Mouse (Mus musculus) heart, embryonic 16.5 days (tissue): Measurements from ENCODE around the gene Prkcsh. TPM values are rescaled to one million over a fixed set of nuclear protein-coding genes. Genes with fewer than 3 reads are reported as not detected.
A peak's percentile ranks its signal among the peaks of the same experiment; 100 is the strongest.

Experiments
- ATAC-seq: fragments of 200-750 bp; cut with Nextera tagmentation; replicated peaks from 2 replicates; pipeline ENCODE4 v1.8.0; 2017; ENCODE audit warnings: moderate number of reproducible peaks; ENCODE audit not compliant: insufficient read depth, low FRiP score; ENCODE audit errors: extremely low read depth
- H3K27ac ChIP-seq: fragments of 300-500 bp; sonication (generic); 2 replicates; pipeline ENCODE4 v1.5.1; 2014; ENCODE audit warnings: mild to moderate bottlenecking, low read length, control low read depth, moderate library complexity
- H3K27me3 ChIP-seq: fragments of 300-500 bp; sonication (generic); 2 replicates; pipeline ENCODE4 v1.6.1; 2014; ENCODE audit warnings: low read length, mixed read lengths; ENCODE audit not compliant: control insufficient read depth, insufficient read depth
- H3K36me3 ChIP-seq: fragments of 300-500 bp; sonication (generic); 2 replicates; pipeline ENCODE4 v1.6.1; 2014; ENCODE audit not compliant: control insufficient read depth, insufficient read depth
- H3K4me1 ChIP-seq: fragments of 300-500 bp; sonication (generic); 2 replicates; pipeline ENCODE4 v1.6.1; 2014; ENCODE audit warnings: low read length, mixed read lengths; ENCODE audit not compliant: control insufficient read depth, insufficient read depth
- H3K4me2 ChIP-seq: fragments of 300-500 bp; sonication (generic); 2 replicates; pipeline ENCODE4 v1.6.1; 2014; ENCODE audit warnings: low read depth, mild to moderate bottlenecking, control low read depth, low read length
- H3K4me3 ChIP-seq: fragments of 300-500 bp; sonication (generic); 2 replicates; pipeline ENCODE4 v1.5.1; 2014; ENCODE audit warnings: mild to moderate bottlenecking, control low read depth, low read length
- H3K9ac ChIP-seq: fragments of 300-500 bp; sonication (generic); 2 replicates; pipeline ENCODE4 v1.6.1; 2014; ENCODE audit warnings: low read length, control low read depth
- H3K9me3 ChIP-seq: fragments of 300-500 bp; sonication (generic); replicated peaks from 2 replicates; pipeline ENCODE4 v1.6.1; 2016; ENCODE audit warnings: low read length; ENCODE audit not compliant: control insufficient read depth
- WGBS: fragments of 180-500 bp; shearing (Covaris S2); extraction: QIAGEN DNeasy Blood & Tissue Kit; methylation state at CpG from one replicate; pipeline ENCODE4 v1.1.7; 2014; 5-methylcytosine and 5-hydroxymethylcytosine counted together
- polyA plus RNA-seq: library from polyadenylated mRNA; unstranded; fragments of >200 nt; fragmentation: Nextera tagmentation; extraction: Ambion mirVana; gene quantifications from 2 replicates; pipeline ENCODE4 v1.2.1, GENCODE M21; 2015

The Prkcsh gene
- polyA plus RNA-seq, 1 experiment from 2014 or later: 72.7 TPM

DNA sequence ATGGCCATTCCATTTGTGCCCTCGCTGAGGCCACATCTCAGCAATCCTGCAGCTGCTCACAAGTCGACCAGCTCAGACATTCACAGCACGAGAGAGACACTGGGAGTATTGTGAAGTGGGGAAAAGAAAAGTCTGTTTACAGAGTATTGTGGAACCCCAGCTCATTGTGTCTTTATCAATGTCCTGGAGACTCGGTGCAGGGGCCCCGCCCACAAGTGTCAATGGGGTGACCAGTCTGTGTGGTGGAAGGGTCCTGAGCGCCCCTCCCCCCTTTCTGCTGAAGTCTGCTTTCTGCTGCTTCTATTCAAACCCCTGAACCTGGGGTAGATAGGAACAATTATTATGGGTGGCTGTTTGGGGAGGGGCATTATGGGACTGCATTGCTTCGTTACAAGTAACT lies 25.9 kb downstream of the Prkcsh start:
- Histone ChIP-seq H3K9me3 (no peaks in the 10 kb centered on the region), H3K27ac (no peak overlapping the region), H3K4me3 (no peak overlapping the region), H3K36me3 (no peaks in the 10 kb centered on the region), H3K27me3 (no peaks in the 10 kb centered on the region), H3K4me1 (no peaks in the 10 kb centered on the region), H3K9ac (no peak overlapping the region), H3K4me2 (no peak overlapping the region)
- ATAC-seq: no peak
- 40% methylated on average over 7 of the region's 7 CpGs for WGBS

DNA sequence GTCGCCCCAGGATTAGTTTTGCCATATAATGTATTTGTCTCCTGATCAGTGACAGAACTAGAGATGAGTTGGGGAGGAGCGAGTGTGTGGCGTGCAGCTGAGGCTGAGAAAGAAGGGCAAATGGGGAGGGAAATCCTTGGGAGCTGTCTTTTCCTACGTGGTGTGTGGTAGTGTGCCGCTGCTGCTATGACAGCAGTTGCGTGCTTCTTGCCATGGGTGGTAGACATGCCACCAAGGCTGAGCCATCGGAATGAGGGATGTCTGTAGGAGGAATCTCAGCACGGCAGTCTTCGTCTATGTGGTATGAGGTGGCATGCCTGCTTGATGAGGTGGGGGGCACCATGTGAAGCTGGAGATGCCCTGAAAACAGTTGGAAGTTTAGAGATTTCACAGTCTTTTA lies 27.8 kb downstream of the Prkcsh start:
- WGBS: 89% methylated on average over 9 of the region's 9 CpGs
- no peak overlapping the region for H3K9ac ChIP-seq
- no peak overlapping the region for H3K4me2 ChIP-seq
- no peak overlapping the region for H3K4me3 ChIP-seq
- no peaks in the 10 kb centered on the region for H3K9me3 ChIP-seq
- ATAC-seq: no peak
- no peaks in the 10 kb centered on the region for H3K36me3 ChIP-seq
- H3K4me1 ChIP-seq: no peaks in the 10 kb centered on the region
- H3K27ac ChIP-seq: no peak overlapping the region
- H3K27me3 ChIP-seq: no peaks in the 10 kb centered on the region

DNA sequence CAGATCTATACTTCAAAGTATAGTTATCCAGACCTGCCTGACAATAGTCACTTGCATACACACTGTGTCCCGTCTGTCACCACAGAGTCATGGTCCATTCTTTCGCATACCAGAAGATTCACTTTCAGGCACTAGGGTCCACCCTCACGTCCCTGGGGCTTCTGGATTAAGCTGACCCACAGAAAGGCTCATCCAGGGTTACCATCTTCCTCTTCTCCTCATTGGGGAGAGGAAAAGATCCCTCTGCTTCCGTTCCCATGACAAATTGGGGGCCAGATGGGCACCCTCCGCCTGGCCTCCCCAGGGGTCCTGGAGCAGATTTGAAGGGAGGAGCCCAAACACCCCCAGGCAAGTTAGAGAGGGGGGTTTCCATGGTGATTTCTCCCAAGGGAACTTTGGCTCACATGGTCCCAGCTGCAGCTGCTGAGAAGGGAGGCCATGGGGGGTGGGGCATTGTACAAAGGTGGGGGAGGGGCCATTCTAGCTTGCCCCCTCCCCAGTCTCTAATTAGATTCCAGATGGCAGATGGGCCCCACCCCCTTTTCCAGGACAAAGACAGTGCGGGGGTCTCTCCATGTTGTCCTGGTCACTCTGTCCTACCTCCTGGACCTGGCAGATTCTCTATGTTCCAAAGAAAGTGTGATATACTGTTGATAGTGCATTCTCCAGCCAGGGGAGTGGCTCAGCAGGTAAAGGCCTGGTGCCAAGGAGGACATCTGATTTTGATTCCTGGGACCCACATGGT lies 32.9 kb downstream of the Prkcsh start:
- whole genome bisulfite sequencing: 56% methylated on average over 6 of the region's 6 CpGs
- Histone ChIP-seq H3K27ac (no peak overlapping the region), H3K4me1 (no peaks in the 10 kb centered on the region), H3K9ac (no peak overlapping the region), H3K36me3 (no peaks in the 10 kb centered on the region), H3K4me3 (no peak overlapping the region), H3K27me3 (no peaks in the 10 kb centered on the region), H3K9me3 (0 out of 2 replicates have a peak, but pooled peaks cover under 1% of the 10 kb centered on the region), H3K4me2 (no peak overlapping the region)
- no peak for ATAC-seq

- Histone ChIP-seq H3K9ac (no peak overlapping the region), H3K4me3 (no peak overlapping the region), H3K27ac (no peak overlapping the region), H3K36me3 (no peaks in the 10 kb centered on the region), H3K27me3 (no peaks in the 10 kb centered on the region), H3K9me3 (0 out of 2 replicates have a peak, but pooled peaks cover 2% of the 10 kb centered on the region), H3K4me2 (no peak overlapping the region), H3K4me1 (no peaks in the 10 kb centered on the region)
- ATAC-seq: no peak
- WGBS: 68% methylated on average over 10 of the region's 10 CpGs
Observed at GRCm38 (mm10) chr9:22037826-22038225, 35.2 kb downstream of the Prkcsh start.

- no peaks in the 10 kb centered on the region; the same call in 1 of the 2 replicates for H3K27me3 ChIP-seq
- H3K9me3 ChIP-seq: 0 out of 2 replicates have a peak, but pooled peaks cover 2% of the 10 kb centered on the region
- H3K4me2 ChIP-seq: no peak overlapping the region
- no peak overlapping the region for H3K9ac ChIP-seq
- no peak overlapping the region for H3K27ac ChIP-seq
- ATAC-seq: no peak
- 52% methylated on average over 2 of the region's 2 CpGs for WGBS
- no peaks in the 10 kb centered on the region for H3K36me3 ChIP-seq
- no peaks in the 10 kb centered on the region for H3K4me1 ChIP-seq
- H3K4me3 ChIP-seq: no peak overlapping the region
Observed at GRCm38 (mm10) chr9:22041832-22042231, 39.2 kb downstream of the Prkcsh start.

DNA sequence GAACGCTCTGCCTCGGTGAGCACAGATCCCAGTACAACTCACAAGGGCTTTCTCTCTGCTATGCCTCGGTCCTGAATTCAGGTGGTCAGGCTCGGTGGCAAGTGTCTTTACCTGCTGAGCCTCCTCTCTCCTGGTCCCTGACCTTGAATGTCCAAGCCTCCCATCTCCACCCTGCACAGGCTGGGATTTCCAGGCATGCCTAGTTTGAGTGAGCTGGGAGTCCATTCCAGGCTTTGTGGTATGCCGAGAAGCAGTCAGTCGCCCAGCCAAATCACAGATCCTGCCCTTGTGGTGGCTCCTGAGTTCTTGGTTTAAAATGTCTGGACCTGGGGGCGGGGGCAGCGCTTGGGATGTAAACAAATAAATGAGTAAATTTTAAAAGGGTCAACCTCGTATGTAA lies 44.7 kb downstream of the Prkcsh start:
- 47% methylated on average over 9 of the region's 9 CpGs for WGBS
- Histone ChIP-seq H3K4me1 (peaks cover 10% of the 10 kb centered on the region), H3K4me3 (no peak overlapping the region), H3K4me2 (no peak overlapping the region), H3K9me3 (no peaks in the 10 kb centered on the region), H3K27ac (no peak overlapping the region), H3K9ac (no peak overlapping the region), H3K27me3 (peaks cover 38% of the 10 kb centered on the region), H3K36me3 (no peaks in the 10 kb centered on the region)
- ATAC-seq: no peak

DNA sequence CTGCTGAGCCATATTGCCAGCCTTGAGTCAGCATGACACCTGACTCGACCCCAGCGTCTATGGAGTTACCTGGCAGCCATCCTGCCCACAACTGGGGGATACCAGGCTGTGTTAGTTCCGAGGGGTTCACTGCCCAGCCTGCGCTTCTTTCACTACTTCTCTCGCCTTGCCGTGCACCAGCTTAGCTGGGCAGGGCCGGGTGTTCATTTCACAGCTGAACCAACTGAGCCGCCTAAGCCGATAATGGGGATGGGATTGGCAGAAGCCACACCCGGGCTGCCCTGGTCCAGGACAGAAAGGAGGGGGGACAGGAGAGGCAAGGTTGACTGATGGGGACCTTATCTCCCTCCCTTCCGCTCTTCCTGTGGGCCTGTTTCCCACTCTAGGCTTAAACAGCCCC lies 46.7 kb downstream of the Prkcsh start:
- H3K9ac ChIP-seq: no peak overlapping the region
- H3K36me3 ChIP-seq: no peaks in the 10 kb centered on the region
- no peak for ATAC-seq
- H3K27me3 ChIP-seq: peaks cover 57% of the 10 kb centered on the region
- WGBS: 66% methylated on average over 11 of the region's 11 CpGs
- no peaks in the 10 kb centered on the region for H3K9me3 ChIP-seq
- H3K4me1 ChIP-seq: peaks cover 11% of the 10 kb centered on the region
- H3K27ac ChIP-seq: no peak overlapping the region
- H3K4me3 ChIP-seq: no peak overlapping the region
- no peak overlapping the region for H3K4me2 ChIP-seq

GRCm38 (mm10) chr9:22049721-22050270 lies 47.2 kb downstream of the Prkcsh start:
- Histone ChIP-seq H3K27me3 (peaks cover 62% of the 10 kb centered on the region), H3K4me3 (no peak overlapping the region), H3K4me1 (peaks cover 15% of the 10 kb centered on the region), H3K9me3 (no peaks in the 10 kb centered on the region), H3K4me2 (no peak overlapping the region), H3K27ac (no peak overlapping the region), H3K9ac (no peak overlapping the region), H3K36me3 (no peaks in the 10 kb centered on the region)
- ATAC-seq: no peak
- WGBS: 40% methylated on average over 4 of the region's 4 CpGs

- Histone ChIP-seq H3K9ac (peak overlapping the region; percentile 56), H3K4me3 (peak overlapping the region; percentile 51), H3K27me3 (peaks cover 67% of the 10 kb centered on the region), H3K9me3 (no peaks in the 10 kb centered on the region), H3K4me2 (peak overlapping the region; percentile 76), H3K4me1 (peaks cover 15% of the 10 kb centered on the region), H3K27ac (no peak overlapping the region), H3K36me3 (no peaks in the 10 kb centered on the region)
- 0 out of 2 replicates have a peak, but pooled peaks have one; percentile 41 for ATAC-seq
- WGBS: 1% methylated on average over 41 of the region's 43 CpGs
Observed at GRCm38 (mm10) chr9:22050351-22050889, 47.8 kb downstream of the Prkcsh start.
